Mouse (Mus musculus): ENCODE data around the gene Golph3. TPM values are rescaled to one million over a fixed set of nuclear protein-coding genes. Genes with fewer than 3 reads are reported as not detected.

Gene Golph3
- polyA plus RNA-seq, 1 experiment, result 34.2 TPM

GRCm38 (mm10) chr15:12355261-12355660 lies 34.0 kb downstream of the Golph3 start:
- no peak for DNase-seq (ENCODE audit: low read depth in 1 of 2, low spot score in 2 of 2)
- no peaks in the 10 kb centered on the region for H3K4me1 ChIP-seq (ENCODE audit: control insufficient read depth, insufficient read depth, insufficient read length)
- H3K36me3 ChIP-seq (ENCODE audit: control insufficient read depth, insufficient read depth, low read length), result peaks cover 17% of the 10 kb centered on the region
- H3K27me3 ChIP-seq (ENCODE audit: control insufficient read depth, insufficient read depth, low read length), result no peaks in the 10 kb centered on the region
- no peak overlapping the region for H3K27ac ChIP-seq (ENCODE audit: insufficient read depth, low read length)
- no peak overlapping the region for H3K4me3 ChIP-seq (ENCODE audit: extremely low read depth, insufficient read depth, insufficient read length)
- 96% methylated on average over 6 of the region's 6 CpGs for whole genome bisulfite sequencing
- TF ChIP-seq POLR2A (IDR thresholded peaks at IDR 0.05; ENCODE audit: low read depth, low read length) (no peak), CTCF (IDR thresholded peaks at IDR 0.05; ENCODE audit: extremely low read depth, insufficient read depth, insufficient read length, insufficient replicate concordance) (no peak)

- WGBS, result 82% methylated on average over 7 of the region's 7 CpGs
- Histone ChIP-seq H3K27me3 (ENCODE audit: control insufficient read depth, insufficient read depth, low read length) (no peaks in the 10 kb centered on the region), H3K27ac (ENCODE audit: insufficient read depth, low read length) (no peak overlapping the region), H3K4me3 (ENCODE audit: extremely low read depth, insufficient read depth, insufficient read length) (no peak overlapping the region), H3K36me3 (ENCODE audit: control insufficient read depth, insufficient read depth, low read length) (peaks cover 17% of the 10 kb centered on the region), H3K4me1 (ENCODE audit: control insufficient read depth, insufficient read depth, insufficient read length) (no peaks in the 10 kb centered on the region)
- TF ChIP-seq POLR2A (IDR thresholded peaks at IDR 0.05; ENCODE audit: low read depth, low read length), result no peak
- no peak for TF ChIP-seq CTCF (IDR thresholded peaks at IDR 0.05; ENCODE audit: extremely low read depth, insufficient read depth, insufficient read length, insufficient replicate concordance)
- DNase-seq (ENCODE audit: low read depth in 1 of 2, low spot score in 2 of 2), result no peak
These were observed 34.7 kb downstream of the Golph3 start for GRCm38 (mm10) chr15:12355907-12356306.

- DNase-seq (ENCODE audit: low read depth in 1 of 2, low spot score in 2 of 2), result no peak
- H3K4me3 ChIP-seq (ENCODE audit: extremely low read depth, insufficient read depth, insufficient read length), result no peak overlapping the region
- H3K27ac ChIP-seq (ENCODE audit: insufficient read depth, low read length), result no peak overlapping the region
- peaks cover 10% of the 10 kb centered on the region; the same call in 1 of the 2 replicates for H3K36me3 ChIP-seq (ENCODE audit: control insufficient read depth, insufficient read depth, low read length)
- no peaks in the 10 kb centered on the region for H3K4me1 ChIP-seq (ENCODE audit: control insufficient read depth, insufficient read depth, insufficient read length)
- H3K27me3 ChIP-seq (ENCODE audit: control insufficient read depth, insufficient read depth, low read length), result no peaks in the 10 kb centered on the region
- no peak for TF ChIP-seq CTCF (IDR thresholded peaks at IDR 0.05; ENCODE audit: extremely low read depth, insufficient read depth, insufficient read length, insufficient replicate concordance)
- no peak for TF ChIP-seq POLR2A (IDR thresholded peaks at IDR 0.05; ENCODE audit: low read depth, low read length)
These were observed 36.2 kb downstream of the Golph3 start for GRCm38 (mm10) chr15:12357459-12357858.

GRCm38 (mm10) chr15:12358384-12358783 lies 37.1 kb downstream of the Golph3 start:
- TF ChIP-seq POLR2A (IDR thresholded peaks at IDR 0.05; ENCODE audit: low read depth, low read length) (no peak), CTCF (IDR thresholded peaks at IDR 0.05; ENCODE audit: extremely low read depth, insufficient read depth, insufficient read length, insufficient replicate concordance) (no peak)
- H3K4me3 ChIP-seq (ENCODE audit: extremely low read depth, insufficient read depth, insufficient read length), result no peak overlapping the region
- H3K27ac ChIP-seq (ENCODE audit: insufficient read depth, low read length), result no peak overlapping the region
- 94% methylated on average over 5 of the region's 5 CpGs for WGBS
- no peak for DNase-seq (ENCODE audit: low read depth in 1 of 2, low spot score in 2 of 2)
- H3K27me3 ChIP-seq (ENCODE audit: control insufficient read depth, insufficient read depth, low read length), result no peaks in the 10 kb centered on the region
- H3K36me3 ChIP-seq (ENCODE audit: control insufficient read depth, insufficient read depth, low read length), result peaks cover 4% of the 10 kb centered on the region; the same call in 1 of the 2 replicates
- H3K4me1 ChIP-seq (ENCODE audit: control insufficient read depth, insufficient read depth, insufficient read length), result no peaks in the 10 kb centered on the region

GRCm38 (mm10) chr15:12360519-12361212 lies 39.4 kb downstream of the Golph3 start:
- Histone ChIP-seq H3K4me1 (ENCODE audit: control insufficient read depth, insufficient read depth, insufficient read length) (no peaks in the 10 kb centered on the region), H3K36me3 (ENCODE audit: control insufficient read depth, insufficient read depth, low read length) (no peaks in the 10 kb centered on the region), H3K27ac (ENCODE audit: insufficient read depth, low read length) (no peak overlapping the region), H3K4me3 (ENCODE audit: extremely low read depth, insufficient read depth, insufficient read length) (no peak overlapping the region), H3K27me3 (ENCODE audit: control insufficient read depth, insufficient read depth, low read length) (no peaks in the 10 kb centered on the region)
- no peak for DNase-seq (ENCODE audit: low read depth in 1 of 2, low spot score in 2 of 2)
- 91% methylated on average over 19 of the region's 19 CpGs for whole genome bisulfite sequencing
- no peak for TF ChIP-seq POLR2A (IDR thresholded peaks at IDR 0.05; ENCODE audit: low read depth, low read length)
- no peak for TF ChIP-seq CTCF (IDR thresholded peaks at IDR 0.05; ENCODE audit: extremely low read depth, insufficient read depth, insufficient read length, insufficient replicate concordance)

- TF ChIP-seq POLR2A (IDR thresholded peaks at IDR 0.05; ENCODE audit: low read depth, low read length), result no peak
- no peak for TF ChIP-seq CTCF (IDR thresholded peaks at IDR 0.05; ENCODE audit: extremely low read depth, insufficient read depth, insufficient read length, insufficient replicate concordance)
- WGBS, result 92% methylated on average over 14 of the region's 14 CpGs
- DNase-seq (ENCODE audit: low read depth in 1 of 2, low spot score in 2 of 2), result no peak
- H3K4me3 ChIP-seq (ENCODE audit: extremely low read depth, insufficient read depth, insufficient read length), result no peak overlapping the region
- H3K36me3 ChIP-seq (ENCODE audit: control insufficient read depth, insufficient read depth, low read length), result no peaks in the 10 kb centered on the region
- H3K27me3 ChIP-seq (ENCODE audit: control insufficient read depth, insufficient read depth, low read length), result no peaks in the 10 kb centered on the region
- H3K27ac ChIP-seq (ENCODE audit: insufficient read depth, low read length), result no peak overlapping the region
- no peaks in the 10 kb centered on the region for H3K4me1 ChIP-seq (ENCODE audit: control insufficient read depth, insufficient read depth, insufficient read length)
These were observed 40.9 kb downstream of the Golph3 start for GRCm38 (mm10) chr15:12362001-12362700.

- no peaks in the 10 kb centered on the region for H3K27me3 ChIP-seq (ENCODE audit: control insufficient read depth, insufficient read depth, low read length)
- H3K4me3 ChIP-seq (ENCODE audit: extremely low read depth, insufficient read depth, insufficient read length), result no peak overlapping the region
- no peaks in the 10 kb centered on the region for H3K36me3 ChIP-seq (ENCODE audit: control insufficient read depth, insufficient read depth, low read length)
- DNase-seq (ENCODE audit: low read depth in 1 of 2, low spot score in 2 of 2), result no peak
- TF ChIP-seq POLR2A (IDR thresholded peaks at IDR 0.05; ENCODE audit: low read depth, low read length) (no peak), CTCF (IDR thresholded peaks at IDR 0.05; ENCODE audit: extremely low read depth, insufficient read depth, insufficient read length, insufficient replicate concordance) (no peak)
- H3K27ac ChIP-seq (ENCODE audit: insufficient read depth, low read length), result no peak overlapping the region
- H3K4me1 ChIP-seq (ENCODE audit: control insufficient read depth, insufficient read depth, insufficient read length), result no peaks in the 10 kb centered on the region
- WGBS, result 90% methylated on average over 6 of the region's 6 CpGs
These were observed 41.4 kb downstream of the Golph3 start for GRCm38 (mm10) chr15:12362701-12363040.

Data from spleen, adult 2 months (tissue).